Mouse (Mus musculus): ENCODE measurements around the gene Farsa. TPM values are rescaled to one million over a fixed set of nuclear protein-coding genes. Genes with fewer than 3 reads are reported as not detected.
A peak's percentile ranks its signal among the peaks of the same experiment; 100 is the strongest.

Farsa gene
- polyA plus RNA-seq, 1 experiment, result 59.1 TPM

- WGBS, result under 1% methylated on average over 59 of the region's 59 CpGs
- H3K4me1 ChIP-seq (ENCODE audit: control insufficient read depth, insufficient read depth, low read length), result no peaks in the 10 kb centered on the region; the same call in 1 of the 2 replicates
- no peak for TF ChIP-seq CTCF (IDR thresholded peaks at IDR 0.05; ENCODE audit: control insufficient read depth, insufficient read depth, low read length)
- TF ChIP-seq POLR2A (IDR thresholded peaks at IDR 0.05; ENCODE audit: borderline replicate concordance, control insufficient read depth, low read depth, low read length), result peak; percentile 82; the same call in 1 of the 2 replicates
- peak overlapping the region; percentile 100 for H3K4me3 ChIP-seq (replicated peaks; ENCODE audit: control insufficient read depth, low read depth, low read length)
- peak overlapping the region; percentile 88 for H3K27ac ChIP-seq (ENCODE audit: control insufficient read depth, insufficient read depth, low read depth, low read length, poor library complexity)
These were observed 24.6 kb upstream of the Farsa start for GRCm38 (mm10) chr8:84832034-84832717.

GRCm38 (mm10) chr8:84832759-84833742 lies 23.7 kb upstream of the Farsa start:
- peak overlapping the region; percentile 100 for H3K4me3 ChIP-seq (replicated peaks; ENCODE audit: control insufficient read depth, low read depth, low read length)
- no peak overlapping the region; the same call in 1 of the 2 replicates for H3K27ac ChIP-seq (ENCODE audit: control insufficient read depth, insufficient read depth, low read depth, low read length, poor library complexity)
- H3K4me1 ChIP-seq (ENCODE audit: control insufficient read depth, insufficient read depth, low read length), result no peaks in the 10 kb centered on the region; the same call in 1 of the 2 replicates
- WGBS, result 36% methylated on average over 10 of the region's 10 CpGs
- TF ChIP-seq POLR2A (IDR thresholded peaks at IDR 0.05; ENCODE audit: borderline replicate concordance, control insufficient read depth, low read depth, low read length) (no peak), CTCF (IDR thresholded peaks at IDR 0.05; ENCODE audit: control insufficient read depth, insufficient read depth, low read length) (no peak)

- Histone ChIP-seq H3K4me1 (ENCODE audit: control insufficient read depth, insufficient read depth, low read length) (no peaks in the 10 kb centered on the region; the same call in 1 of the 2 replicates), H3K4me3 (replicated peaks; ENCODE audit: control insufficient read depth, low read depth, low read length) (no peak overlapping the region), H3K27ac (ENCODE audit: control insufficient read depth, insufficient read depth, low read depth, low read length, poor library complexity) (no peak overlapping the region)
- TF ChIP-seq CTCF (IDR thresholded peaks at IDR 0.05; ENCODE audit: control insufficient read depth, insufficient read depth, low read length) (no peak), POLR2A (IDR thresholded peaks at IDR 0.05; ENCODE audit: borderline replicate concordance, control insufficient read depth, low read depth, low read length) (no peak)
- WGBS, result 83% methylated on average over 19 of the region's 19 CpGs
These were observed 22.6 kb upstream of the Farsa start for GRCm38 (mm10) chr8:84834002-84834865.

GRCm38 (mm10) chr8:84834866-84835855 lies 21.6 kb upstream of the Farsa start:
- Histone ChIP-seq H3K27ac (ENCODE audit: control insufficient read depth, insufficient read depth, low read depth, low read length, poor library complexity) (0 out of 2 replicates have a peak overlapping the region, but pooled peaks have one; percentile 12), H3K4me1 (ENCODE audit: control insufficient read depth, insufficient read depth, low read length) (no peaks in the 10 kb centered on the region; the same call in 1 of the 2 replicates), H3K4me3 (replicated peaks; ENCODE audit: control insufficient read depth, low read depth, low read length) (no peak overlapping the region)
- TF ChIP-seq POLR2A (IDR thresholded peaks at IDR 0.05; ENCODE audit: borderline replicate concordance, control insufficient read depth, low read depth, low read length) (no peak), CTCF (IDR thresholded peaks at IDR 0.05; ENCODE audit: control insufficient read depth, insufficient read depth, low read length) (no peak)
- 61% methylated on average over 10 of the region's 10 CpGs for WGBS

GRCm38 (mm10) chr8:84837149-84837911 lies 19.5 kb upstream of the Farsa start:
- H3K4me3 ChIP-seq (replicated peaks; ENCODE audit: control insufficient read depth, low read depth, low read length), result peak overlapping the region; percentile 79

GRCm38 (mm10) chr8:84837912-84838470 lies 18.8 kb upstream of the Farsa start:
- H3K4me1 ChIP-seq (ENCODE audit: control insufficient read depth, insufficient read depth, low read length), result no peaks in the 10 kb centered on the region; the same call in 1 of the 2 replicates
- H3K4me3 ChIP-seq (replicated peaks; ENCODE audit: control insufficient read depth, low read depth, low read length), result peak overlapping the region; percentile 79
- TF ChIP-seq CTCF (IDR thresholded peaks at IDR 0.05; ENCODE audit: control insufficient read depth, insufficient read depth, low read length), result no peak; the same call in 1 of the 2 replicates
- no peak for TF ChIP-seq POLR2A (IDR thresholded peaks at IDR 0.05; ENCODE audit: borderline replicate concordance, control insufficient read depth, low read depth, low read length)
- 83% methylated on average over 15 of the region's 15 CpGs for WGBS
- peak overlapping the region; percentile 83 for H3K27ac ChIP-seq (ENCODE audit: control insufficient read depth, insufficient read depth, low read depth, low read length, poor library complexity)

More at GRCm38 (mm10) chr8:84837149-84837911, 19.5 kb upstream of the Farsa start:
- no peak for TF ChIP-seq POLR2A (IDR thresholded peaks at IDR 0.05; ENCODE audit: borderline replicate concordance, control insufficient read depth, low read depth, low read length)
- TF ChIP-seq CTCF (IDR thresholded peaks at IDR 0.05; ENCODE audit: control insufficient read depth, insufficient read depth, low read length), result no peak; the same call in 1 of the 2 replicates
- no peaks in the 10 kb centered on the region; the same call in 1 of the 2 replicates for H3K4me1 ChIP-seq (ENCODE audit: control insufficient read depth, insufficient read depth, low read length)
- peak overlapping the region; percentile 83 for H3K27ac ChIP-seq (ENCODE audit: control insufficient read depth, insufficient read depth, low read depth, low read length, poor library complexity)
- 84% methylated on average over 8 of the region's 8 CpGs for WGBS

All from bone marrow, adult 2 months (tissue).